Mouse (Mus musculus): Measurements from ENCODE around the gene Erc1. TPM values are rescaled to one million over a fixed set of nuclear protein-coding genes. Genes with fewer than 3 reads are reported as not detected.

Gene Erc1
- polyA plus RNA-seq, 1 experiment from 2014 or later = 20.0 TPM

GRCm38 (mm10) chr6:119740541-119740940, 107.4 kb downstream of the Erc1 start:
- Histone ChIP-seq H3K27ac (replicated peaks in 1 of 2; ENCODE audit: control insufficient read depth in 1 of 2, insufficient read depth in 1 of 2, low read depth in 2 of 2, low read length in 2 of 2) (no peak overlapping the region), H3K9me3 (ENCODE audit: control insufficient read depth, low read length) (no peaks in the 10 kb centered on the region), H3K9ac (ENCODE audit: low read length) (no peak overlapping the region), H3K4me3 (ENCODE audit: control insufficient read depth in 1 of 2, insufficient read depth in 1 of 2, low read depth in 1 of 2, low read length in 2 of 2) (no peak overlapping the region), H3K27me3 (ENCODE audit: control insufficient read depth, insufficient read depth, low read length) (no peaks in the 10 kb centered on the region), H3K4me2 (ENCODE audit: low read length) (no peak overlapping the region), H3K36me3 (ENCODE audit: control insufficient read depth, insufficient read depth, low read length) (peaks cover 24% of the 10 kb centered on the region), H3K4me1 (ENCODE audit: control insufficient read depth in 2 of 2, insufficient read depth in 2 of 2, low read length in 2 of 2) (peaks cover 0 to 5% of the 10 kb centered on the region in 2 experiments; a peak in 1 of 4 replicates)
- WGBS = 63% methylated on average over 3 of the region's 3 CpGs
- no peak for ATAC-seq (ENCODE audit: insufficient number of reproducible peaks, insufficient read depth, low FRiP score, low read depth)

GRCm38 (mm10) chr6:119738638-119739375, 109.2 kb downstream of the Erc1 start:
- Histone ChIP-seq H3K27ac (replicated peaks in 1 of 2; ENCODE audit: control insufficient read depth in 1 of 2, insufficient read depth in 1 of 2, low read depth in 2 of 2, low read length in 2 of 2) (no peak overlapping the region), H3K4me1 (ENCODE audit: control insufficient read depth in 2 of 2, insufficient read depth in 2 of 2, low read length in 2 of 2) (peaks cover 0 to 5% of the 10 kb centered on the region in 2 experiments; a peak in 1 of 4 replicates), H3K4me3 (ENCODE audit: control insufficient read depth in 1 of 2, insufficient read depth in 1 of 2, low read depth in 1 of 2, low read length in 2 of 2) (no peak overlapping the region), H3K4me2 (ENCODE audit: low read length) (no peak overlapping the region), H3K36me3 (ENCODE audit: control insufficient read depth, insufficient read depth, low read length) (peaks cover 24% of the 10 kb centered on the region), H3K9me3 (ENCODE audit: control insufficient read depth, low read length) (no peaks in the 10 kb centered on the region), H3K27me3 (ENCODE audit: control insufficient read depth, insufficient read depth, low read length) (no peaks in the 10 kb centered on the region), H3K9ac (ENCODE audit: low read length) (no peak overlapping the region)
- 86% methylated on average over 4 of the region's 4 CpGs for WGBS
- ATAC-seq (ENCODE audit: insufficient number of reproducible peaks, insufficient read depth, low FRiP score, low read depth) = no peak

- 88% methylated on average over 4 of the region's 4 CpGs for WGBS
- H3K36me3 ChIP-seq (ENCODE audit: control insufficient read depth, insufficient read depth, low read length) = peaks cover 17% of the 10 kb centered on the region; the same call in 1 of the 2 replicates
- no peak overlapping the region for H3K9ac ChIP-seq (ENCODE audit: low read length)
- no peak overlapping the region for H3K4me2 ChIP-seq (ENCODE audit: low read length)
- H3K9me3 ChIP-seq (ENCODE audit: control insufficient read depth, low read length) = no peaks in the 10 kb centered on the region
- no peak for ATAC-seq (ENCODE audit: insufficient number of reproducible peaks, insufficient read depth, low FRiP score, low read depth)
- no peaks in the 10 kb centered on the region for H3K27me3 ChIP-seq (ENCODE audit: control insufficient read depth, insufficient read depth, low read length)
- H3K27ac ChIP-seq (replicated peaks in 1 of 2; ENCODE audit: control insufficient read depth in 1 of 2, insufficient read depth in 1 of 2, low read depth in 2 of 2, low read length in 2 of 2) = no peak overlapping the region
- peaks cover 0 to 5% of the 10 kb centered on the region in 2 experiments; a peak in 1 of 4 replicates for H3K4me1 ChIP-seq (ENCODE audit: control insufficient read depth in 2 of 2, insufficient read depth in 2 of 2, low read length in 2 of 2)
- no peak overlapping the region for H3K4me3 ChIP-seq (ENCODE audit: control insufficient read depth in 1 of 2, insufficient read depth in 1 of 2, low read depth in 1 of 2, low read length in 2 of 2)
Observed at GRCm38 (mm10) chr6:119737716-119738115, 110.3 kb downstream of the Erc1 start.

GRCm38 (mm10) chr6:119735937-119736336, 112.0 kb downstream of the Erc1 start:
- H3K27me3 ChIP-seq (ENCODE audit: control insufficient read depth, insufficient read depth, low read length) = no peaks in the 10 kb centered on the region
- 90% methylated on average over 2 of the region's 2 CpGs for WGBS
- no peak overlapping the region for H3K27ac ChIP-seq (replicated peaks in 1 of 2; ENCODE audit: control insufficient read depth in 1 of 2, insufficient read depth in 1 of 2, low read depth in 2 of 2, low read length in 2 of 2)
- no peak overlapping the region for H3K4me2 ChIP-seq (ENCODE audit: low read length)
- H3K9me3 ChIP-seq (ENCODE audit: control insufficient read depth, low read length) = no peaks in the 10 kb centered on the region
- 0 out of 2 replicates have a peak, but pooled peaks cover 4% of the 10 kb centered on the region for H3K36me3 ChIP-seq (ENCODE audit: control insufficient read depth, insufficient read depth, low read length)
- ATAC-seq (ENCODE audit: insufficient number of reproducible peaks, insufficient read depth, low FRiP score, low read depth) = no peak
- H3K4me3 ChIP-seq (ENCODE audit: control insufficient read depth in 1 of 2, insufficient read depth in 1 of 2, low read depth in 1 of 2, low read length in 2 of 2) = no peak overlapping the region
- peaks cover 0 to 5% of the 10 kb centered on the region in 2 experiments; a peak in 1 of 4 replicates for H3K4me1 ChIP-seq (ENCODE audit: control insufficient read depth in 2 of 2, insufficient read depth in 2 of 2, low read length in 2 of 2)
- H3K9ac ChIP-seq (ENCODE audit: low read length) = no peak overlapping the region

GRCm38 (mm10) chr6:119731155-119731554, 116.8 kb downstream of the Erc1 start:
- Histone ChIP-seq H3K4me1 (ENCODE audit: control insufficient read depth in 2 of 2, insufficient read depth in 2 of 2, low read length in 2 of 2) (no peaks in the 10 kb centered on the region), H3K9ac (ENCODE audit: low read length) (no peak overlapping the region), H3K27ac (replicated peaks in 1 of 2; ENCODE audit: control insufficient read depth in 1 of 2, insufficient read depth in 1 of 2, low read depth in 2 of 2, low read length in 2 of 2) (no peak overlapping the region), H3K9me3 (ENCODE audit: control insufficient read depth, low read length) (no peaks in the 10 kb centered on the region), H3K36me3 (ENCODE audit: control insufficient read depth, insufficient read depth, low read length) (0 out of 2 replicates have a peak, but pooled peaks cover 4% of the 10 kb centered on the region), H3K4me2 (ENCODE audit: low read length) (no peak overlapping the region), H3K4me3 (ENCODE audit: control insufficient read depth in 1 of 2, insufficient read depth in 1 of 2, low read depth in 1 of 2, low read length in 2 of 2) (no peak overlapping the region), H3K27me3 (ENCODE audit: control insufficient read depth, insufficient read depth, low read length) (no peaks in the 10 kb centered on the region)
- no peak for ATAC-seq (ENCODE audit: insufficient number of reproducible peaks, insufficient read depth, low FRiP score, low read depth)
- 86% methylated on average over 2 of the region's 2 CpGs for WGBS

- no peak for ATAC-seq (ENCODE audit: insufficient number of reproducible peaks, insufficient read depth, low FRiP score, low read depth)
- no peak overlapping the region for H3K4me2 ChIP-seq (ENCODE audit: low read length)
- WGBS = 93% methylated on average over 2 of the region's 2 CpGs
- no peak overlapping the region for H3K9ac ChIP-seq (ENCODE audit: low read length)
- peaks cover 10% of the 10 kb centered on the region; the same call in 1 of the 2 replicates for H3K36me3 ChIP-seq (ENCODE audit: control insufficient read depth, insufficient read depth, low read length)
- no peaks in the 10 kb centered on the region for H3K27me3 ChIP-seq (ENCODE audit: control insufficient read depth, insufficient read depth, low read length)
- H3K4me1 ChIP-seq (ENCODE audit: control insufficient read depth in 2 of 2, insufficient read depth in 2 of 2, low read length in 2 of 2) = peaks cover 7 to 19% of the 10 kb centered on the region in 2 experiments
- no peaks in the 10 kb centered on the region for H3K9me3 ChIP-seq (ENCODE audit: control insufficient read depth, low read length)
- H3K4me3 ChIP-seq (ENCODE audit: control insufficient read depth in 1 of 2, insufficient read depth in 1 of 2, low read depth in 1 of 2, low read length in 2 of 2) = no peak overlapping the region
- no peak overlapping the region for H3K27ac ChIP-seq (replicated peaks in 1 of 2; ENCODE audit: control insufficient read depth in 1 of 2, insufficient read depth in 1 of 2, low read depth in 2 of 2, low read length in 2 of 2)
Observed at GRCm38 (mm10) chr6:119715234-119715633, 132.7 kb downstream of the Erc1 start.

GRCm38 (mm10) chr6:119713961-119714360, 134.0 kb downstream of the Erc1 start:
- H3K36me3 ChIP-seq (ENCODE audit: control insufficient read depth, insufficient read depth, low read length) = peaks cover 10% of the 10 kb centered on the region; the same call in 1 of the 2 replicates
- no peak for ATAC-seq (ENCODE audit: insufficient number of reproducible peaks, insufficient read depth, low FRiP score, low read depth)
- H3K27ac ChIP-seq (replicated peaks in 1 of 2; ENCODE audit: control insufficient read depth in 1 of 2, insufficient read depth in 1 of 2, low read depth in 2 of 2, low read length in 2 of 2) = peak overlapping the region; percentile 70 to 74
- peaks cover 7 to 19% of the 10 kb centered on the region in 2 experiments for H3K4me1 ChIP-seq (ENCODE audit: control insufficient read depth in 2 of 2, insufficient read depth in 2 of 2, low read length in 2 of 2)
- H3K4me3 ChIP-seq (ENCODE audit: control insufficient read depth in 1 of 2, insufficient read depth in 1 of 2, low read depth in 1 of 2, low read length in 2 of 2) = peak overlapping the region in 1 of 2 experiments; percentile 5; a peak in 1 of 4 replicates
- H3K27me3 ChIP-seq (ENCODE audit: control insufficient read depth, insufficient read depth, low read length) = no peaks in the 10 kb centered on the region
- peak overlapping the region; percentile 40 for H3K4me2 ChIP-seq (ENCODE audit: low read length)
- WGBS = 26% methylated on average over 2 of the region's 2 CpGs
- no peaks in the 10 kb centered on the region for H3K9me3 ChIP-seq (ENCODE audit: control insufficient read depth, low read length)
- 0 out of 2 replicates have a peak overlapping the region, but pooled peaks have one; percentile 0 for H3K9ac ChIP-seq (ENCODE audit: low read length)
